Mouse (Mus musculus) bone marrow macrophage, adult 2 months (primary cell): ENCODE results near the gene Gm20388.

ENCODE experiments used
- CTCF ChIP-seq: IDR thresholded peaks from 2 replicates; pipeline ENCODE4 v1.5.1; 2012; ENCODE audit warnings: low read depth, mild to moderate bottlenecking, low read length, moderate library complexity
- POLR2A ChIP-seq: IDR thresholded peaks from 2 replicates; pipeline ENCODE4 v1.6.1; 2012; ENCODE audit warnings: mild to moderate bottlenecking, low read depth, low read length, borderline replicate concordance

DNA sequence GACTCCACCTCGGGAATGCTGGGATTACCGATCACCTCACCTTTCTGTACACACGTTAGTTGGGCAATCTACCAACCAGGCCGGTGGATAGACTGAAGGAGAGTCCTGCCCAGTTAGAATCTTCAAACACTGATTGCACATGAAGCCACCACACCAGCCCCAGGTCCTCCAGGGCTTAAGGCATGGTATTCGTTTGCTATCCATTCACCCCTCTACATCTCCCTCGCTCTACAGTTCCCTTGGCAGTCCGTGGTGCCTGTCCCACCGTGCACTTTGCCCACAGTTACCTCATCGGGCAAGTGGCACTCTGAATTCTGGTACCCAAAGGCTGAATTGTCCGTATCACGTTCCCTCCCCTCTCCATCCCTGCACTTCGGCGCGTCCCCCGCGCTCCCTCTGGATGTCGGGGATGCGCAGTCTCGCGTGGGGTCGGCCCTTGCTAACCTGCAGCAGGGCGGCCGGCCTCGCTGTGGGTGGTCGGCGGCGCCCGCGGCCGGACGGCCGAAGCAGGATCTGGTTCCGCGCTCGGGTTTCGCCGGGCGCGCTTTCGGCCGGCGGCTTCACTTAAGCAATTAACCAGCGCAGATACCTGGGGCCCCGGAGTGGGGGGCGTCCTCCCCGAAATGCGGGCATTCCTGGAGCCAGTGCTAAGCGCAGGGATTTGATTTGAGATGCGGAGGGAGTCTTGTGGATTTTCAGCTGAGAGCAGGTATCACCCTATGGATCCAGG, 1169.9 kb downstream of the Gm20388 start:
- TF ChIP-seq CTCF (no peak), POLR2A (no peak)
